Mouse (Mus musculus): ENCODE measurements at regions not wholly inside any gene's neighbourhood (a gene's known extent, or its start where the extent isn't known, plus 50 kb on each side); places are given as distances from the start of the nearest gene placed in this dataset.

DNA sequence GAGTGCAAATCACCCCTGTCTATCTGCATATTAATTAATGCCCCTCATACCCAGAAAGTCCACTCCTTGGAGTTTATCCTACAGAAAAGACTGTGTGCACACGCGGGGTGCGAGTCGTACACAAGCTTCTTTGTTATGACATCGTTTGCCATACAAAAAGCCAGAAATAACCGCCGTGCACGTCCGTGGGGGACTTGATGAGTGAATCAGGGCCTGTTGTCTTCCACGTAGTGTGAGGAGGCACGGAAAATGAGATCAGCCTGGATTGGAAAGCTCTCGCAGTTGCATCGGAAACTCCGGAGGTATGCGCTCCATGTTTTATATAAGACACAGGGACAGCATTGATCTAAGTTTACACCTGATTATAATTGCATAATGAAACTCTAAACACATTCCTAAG is 120.3 kb downstream of the Etnk1 start:
- DNase-seq (ENCODE audit: low spot score in 2 of 2), result peak in 1 of 2 experiments; percentile 9

DNA sequence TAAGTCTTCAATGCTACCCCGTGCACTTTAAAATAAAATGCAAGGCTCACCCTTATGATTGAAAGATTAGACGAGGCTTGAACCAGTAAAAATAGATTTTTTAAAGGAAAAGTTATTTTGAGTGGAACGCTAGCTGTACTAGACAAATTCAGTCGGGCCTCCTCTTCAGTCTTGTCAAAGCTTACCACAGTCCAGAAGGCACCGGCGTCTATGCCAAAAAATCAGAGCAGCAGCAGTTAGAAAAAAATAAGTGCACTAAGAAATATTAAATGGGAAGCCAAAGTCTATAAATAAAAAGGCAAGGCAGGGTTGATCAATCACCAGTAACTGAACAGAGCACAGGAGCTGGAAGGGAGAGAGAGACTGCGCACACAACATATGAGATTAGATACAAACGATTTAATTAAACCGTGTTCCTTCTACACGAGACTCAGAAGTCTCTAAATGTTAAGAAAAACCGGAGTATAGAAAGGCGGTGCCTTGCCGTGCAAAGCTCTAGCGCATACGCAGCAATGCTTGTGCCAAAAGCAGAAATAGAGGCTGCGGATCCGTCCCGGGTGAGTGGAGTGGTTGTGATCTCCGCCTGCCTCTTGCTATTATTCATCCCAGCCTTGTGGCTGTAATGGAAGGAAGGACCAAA is 121.6 kb downstream of the Etnk1 start:
- peak; percentile 54 to 68 for DNase-seq (ENCODE audit: low spot score in 2 of 2)

GRCm38 (mm10) chr6:143293648-143294047 is 126.6 kb downstream of the Etnk1 start:
- DNase-seq (ENCODE audit: low spot score in 2 of 2), result no peak

DNA sequence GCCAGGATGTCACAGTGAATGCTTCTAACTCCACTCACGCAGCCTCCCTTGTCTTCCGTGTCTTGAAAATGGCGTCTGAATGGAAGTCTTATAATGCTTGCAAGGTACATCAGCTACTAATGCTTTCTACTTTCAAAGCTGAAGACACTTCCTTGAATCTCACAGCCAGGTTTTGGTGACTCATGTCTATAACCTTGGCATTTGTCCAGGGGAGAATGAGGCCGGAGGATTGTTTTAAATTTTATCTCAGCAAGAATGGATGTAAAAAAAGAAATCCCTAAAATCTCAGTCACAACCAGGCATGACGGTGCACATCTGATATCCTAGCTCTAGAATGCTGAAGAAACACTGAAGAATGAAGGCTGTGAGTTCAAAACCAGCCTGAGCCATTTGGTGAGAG is 131.4 kb downstream of the Etnk1 start:
- DNase-seq (ENCODE audit: low spot score in 2 of 2), result no peak

DNA sequence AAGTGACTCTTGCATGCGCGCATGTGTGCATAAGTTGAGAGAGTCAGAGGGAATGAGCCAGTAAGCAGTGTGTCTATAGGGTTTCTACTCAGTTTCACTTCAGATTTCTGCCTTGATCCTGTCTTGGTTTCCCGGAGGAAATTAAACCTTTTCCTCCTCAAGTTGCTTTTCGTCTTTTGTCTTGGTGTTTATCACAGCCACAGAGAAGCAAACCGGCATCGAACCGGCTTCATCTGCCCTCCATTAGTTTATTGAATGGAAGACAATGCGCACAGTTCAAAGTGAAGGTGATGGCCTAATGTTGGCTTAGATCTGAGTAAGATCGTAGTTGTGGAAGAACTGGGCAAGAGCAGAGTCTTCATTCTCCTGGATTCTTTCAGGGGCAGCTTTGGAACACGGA is 134.4 kb downstream of the Etnk1 start:
- no peak for DNase-seq (ENCODE audit: low spot score in 2 of 2)

DNA sequence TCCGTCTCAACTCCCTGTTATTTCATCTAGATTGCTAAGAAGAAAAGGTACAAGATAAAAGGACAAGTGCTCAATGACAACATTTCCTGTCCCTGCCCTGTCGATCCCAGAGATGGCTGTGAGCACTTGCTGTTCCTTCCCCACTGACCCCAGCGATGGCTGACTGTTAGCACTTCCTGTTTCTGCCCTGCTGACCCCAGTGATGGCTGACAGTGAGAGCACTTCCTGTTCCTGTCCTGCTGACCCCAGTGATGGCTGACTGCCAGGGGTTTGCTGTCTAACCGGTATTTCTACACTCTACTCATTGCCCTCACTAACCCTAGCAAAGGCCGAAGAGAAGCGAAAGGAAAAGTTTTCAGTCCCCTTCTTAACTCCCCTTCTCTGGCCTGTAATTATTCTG is 140.3 kb downstream of the Etnk1 start:
- no peak for DNase-seq (ENCODE audit: low spot score in 2 of 2)

GRCm38 (mm10) chr6:143315859-143316258 is 148.8 kb downstream of the Etnk1 start:
- DNase-seq (ENCODE audit: low spot score in 2 of 2), result no peak

GRCm38 (mm10) chr6:143320426-143320825 is 153.4 kb downstream of the Etnk1 start:
- DNase-seq (ENCODE audit: low spot score in 2 of 2), result peak in 1 of 2 experiments; percentile 28

DNA sequence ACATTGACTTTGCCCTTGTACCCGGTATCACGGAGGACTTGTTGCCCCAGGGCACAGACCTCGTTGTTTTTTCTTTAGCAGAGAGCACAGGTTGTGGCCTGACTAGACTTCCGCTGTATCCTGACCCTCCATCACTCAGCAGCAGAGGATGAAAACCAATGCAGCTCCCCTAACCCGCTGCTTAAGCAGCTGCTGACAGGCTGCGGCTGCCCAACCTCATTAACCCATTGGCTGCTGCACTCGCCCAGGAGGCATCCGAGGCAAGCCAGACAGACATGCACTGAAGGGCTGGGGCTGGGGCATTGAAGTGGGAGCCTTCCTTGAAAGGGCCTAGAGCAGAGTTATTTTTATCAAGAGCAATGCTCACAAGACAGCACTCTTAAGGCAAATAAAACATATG is 157.6 kb downstream of the Etnk1 start:
- no peak for DNase-seq (ENCODE audit: low spot score in 2 of 2)

DNA sequence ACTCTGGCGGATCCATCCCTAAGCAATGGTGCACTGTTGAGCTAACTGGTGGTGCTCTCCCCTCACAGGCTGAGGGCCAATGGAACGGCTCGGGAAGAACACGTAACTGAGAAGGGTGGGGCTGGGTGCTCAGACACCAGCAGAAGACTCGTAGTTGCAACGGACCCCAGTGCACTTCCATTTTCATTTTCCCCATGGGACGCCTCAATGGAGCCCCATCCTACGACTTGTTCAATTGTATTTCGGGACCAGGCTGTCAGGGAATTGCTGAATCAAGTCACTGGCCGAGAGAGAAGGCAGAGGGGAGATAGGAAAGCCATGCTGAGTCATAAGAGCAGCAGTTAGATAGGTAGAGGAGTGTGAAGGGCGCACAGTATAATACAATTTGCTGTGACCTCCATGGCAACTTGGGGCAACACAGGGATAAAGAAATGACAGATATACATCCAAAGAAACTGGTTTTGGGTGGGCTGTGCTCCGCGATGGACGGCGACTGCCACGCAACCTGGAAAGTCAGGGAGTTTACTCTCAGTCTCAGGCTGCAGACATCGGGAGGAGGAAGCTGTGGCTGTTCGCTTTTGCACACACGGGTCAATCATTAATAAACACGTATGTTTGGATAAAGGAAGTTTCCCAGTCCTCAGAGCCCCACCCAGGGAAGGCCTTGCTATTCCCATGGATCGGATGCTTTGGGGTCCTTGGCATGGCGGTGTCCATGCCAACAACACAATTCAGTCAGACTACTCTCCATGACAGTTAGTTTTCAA is 160.1 kb downstream of the Etnk1 start:
- no peak for DNase-seq (ENCODE audit: low spot score in 2 of 2)

GRCm38 (mm10) chr6:143327788-143328187 is 160.8 kb downstream of the Etnk1 start:
- DNase-seq (ENCODE audit: low spot score in 2 of 2), result no peak

- peak in 1 of 2 experiments; percentile 20 for DNase-seq (ENCODE audit: low spot score in 2 of 2)
These were observed 161.2 kb downstream of the Etnk1 start for GRCm38 (mm10) chr6:143328202-143328601.

- no peak for DNase-seq (ENCODE audit: low spot score in 2 of 2)
These were observed 162.1 kb downstream of the Etnk1 start for GRCm38 (mm10) chr6:143329096-143329495.

- no peak for DNase-seq (ENCODE audit: low spot score in 2 of 2)
These were observed 166.5 kb downstream of the Etnk1 start for GRCm38 (mm10) chr6:143333493-143333892.

DNA sequence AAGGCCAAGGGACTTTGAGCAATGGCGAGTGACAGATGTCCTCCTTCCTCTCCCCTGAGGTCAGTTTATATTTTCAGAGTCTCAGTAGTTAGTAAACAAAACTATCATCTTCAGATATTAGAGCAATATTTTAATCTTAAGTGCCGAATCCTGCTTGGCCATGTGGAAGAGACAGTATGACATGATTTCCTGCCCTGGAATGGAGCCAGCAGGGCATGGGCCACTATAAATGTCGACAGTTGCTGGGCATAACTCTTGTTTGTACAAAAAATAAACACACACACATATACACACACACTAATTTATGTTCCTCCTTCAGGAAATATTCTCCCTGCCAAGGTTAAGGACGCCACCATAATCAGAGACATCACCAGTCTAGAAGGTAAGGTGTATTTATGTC is 169.6 kb downstream of the Etnk1 start:
- no peak for DNase-seq (ENCODE audit: low spot score in 2 of 2)

GRCm38 (mm10) chr6:143349000-143349399 is 182.0 kb downstream of the Etnk1 start:
- DNase-seq (ENCODE audit: low spot score in 2 of 2), result no peak

DNA sequence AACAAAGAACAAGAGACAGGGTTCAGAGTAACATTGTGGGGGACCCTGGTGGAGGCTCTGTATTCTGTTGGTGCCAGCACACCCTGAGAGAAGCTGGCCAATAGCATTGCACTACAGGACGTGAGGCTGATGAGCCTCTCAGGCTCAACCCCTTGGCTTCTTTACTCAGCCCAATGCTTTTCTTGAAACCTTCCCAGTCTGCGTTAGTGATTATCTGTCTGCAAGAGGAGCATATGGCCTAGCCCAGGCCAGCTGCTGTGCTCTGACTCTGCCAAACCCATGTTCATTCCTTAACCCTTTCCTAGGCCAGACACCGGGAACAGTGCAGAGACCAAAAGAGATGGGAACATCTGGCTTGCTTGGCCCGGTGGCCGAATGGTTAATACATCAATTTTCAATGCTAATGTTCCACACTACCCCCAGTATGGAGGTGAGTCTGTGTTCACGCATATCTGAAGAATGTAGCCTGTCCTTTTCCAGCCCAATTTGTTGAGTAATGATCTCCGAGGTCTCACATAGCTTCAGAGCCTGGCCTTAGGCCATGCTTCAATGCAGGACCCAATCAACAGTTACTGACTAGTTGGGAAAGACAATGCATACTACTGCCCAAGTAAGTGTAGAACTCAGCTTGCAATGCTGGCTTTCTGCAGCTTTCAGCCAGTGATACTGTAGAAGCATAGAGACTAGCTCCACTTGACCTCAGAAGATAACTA is 192.5 kb downstream of the Etnk1 start:
- DNase-seq (ENCODE audit: low spot score in 2 of 2), result peak in 1 of 2 experiments; percentile 36

DNA sequence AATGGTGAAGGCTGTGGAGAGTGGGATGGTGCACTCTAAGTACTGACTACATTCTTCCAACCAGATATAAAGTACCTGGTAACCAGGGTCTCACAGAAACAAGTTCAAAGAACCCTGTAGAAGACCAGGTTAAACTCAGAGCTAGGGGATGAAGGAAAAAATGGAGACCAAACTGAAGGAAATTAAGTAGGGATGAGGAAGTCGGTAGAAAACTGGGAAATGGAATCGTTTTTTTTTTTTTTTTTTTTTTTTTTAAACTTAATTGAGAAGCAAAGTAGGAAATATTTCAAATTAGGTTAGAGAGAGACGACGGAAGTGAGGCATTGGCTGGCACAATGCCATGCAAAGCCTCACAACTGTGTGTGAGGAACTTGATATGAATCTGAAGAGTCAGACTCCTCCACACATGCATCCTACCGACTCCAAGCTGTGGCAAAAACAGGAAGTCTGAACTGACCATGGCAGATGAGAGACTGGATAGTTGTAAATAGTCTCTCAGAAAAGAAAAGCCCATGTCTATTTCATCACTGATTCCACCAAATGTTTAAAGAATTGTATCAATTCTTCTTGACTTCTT is 194.2 kb downstream of the Etnk1 start:
- DNase-seq (ENCODE audit: low spot score in 2 of 2), result no peak

GRCm38 (mm10) chr6:143361963-143362362 is 194.9 kb downstream of the Etnk1 start:
- DNase-seq (ENCODE audit: low spot score in 2 of 2), result no peak

- no peak for DNase-seq (ENCODE audit: low spot score in 2 of 2)
These were observed 198.8 kb downstream of the Etnk1 start for GRCm38 (mm10) chr6:143365840-143366239.

DNA sequence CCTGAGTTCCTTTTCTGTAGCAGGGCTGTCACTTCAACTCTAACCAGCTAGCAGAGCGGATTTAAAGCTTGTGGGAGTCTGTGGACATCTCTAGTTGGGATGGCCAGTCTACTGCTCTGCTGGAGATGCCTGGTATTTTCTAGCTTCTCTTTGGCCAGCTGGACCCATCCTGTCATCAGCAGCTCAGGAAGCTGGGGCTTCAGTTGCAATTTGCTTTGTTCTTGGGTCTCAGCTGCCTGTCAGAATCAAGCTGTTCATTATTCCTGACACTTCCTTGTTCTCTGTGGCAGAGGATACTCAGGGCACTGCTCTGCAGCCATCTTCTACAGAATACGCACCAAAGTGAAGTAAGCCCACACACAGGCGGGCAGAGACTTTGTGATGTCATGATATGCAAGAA is 200.8 kb downstream of the Etnk1 start:
- DNase-seq (ENCODE audit: low spot score in 2 of 2), result no peak

GRCm38 (mm10) chr6:143368646-143369045 is 201.6 kb downstream of the Etnk1 start:
- DNase-seq (ENCODE audit: low spot score in 2 of 2), result no peak

Measured in layer of hippocampus, adult 18-20 months (tissue).